10 mouse cellular contexts compared by ENCODE assay signal in the genomic region with DNA sequence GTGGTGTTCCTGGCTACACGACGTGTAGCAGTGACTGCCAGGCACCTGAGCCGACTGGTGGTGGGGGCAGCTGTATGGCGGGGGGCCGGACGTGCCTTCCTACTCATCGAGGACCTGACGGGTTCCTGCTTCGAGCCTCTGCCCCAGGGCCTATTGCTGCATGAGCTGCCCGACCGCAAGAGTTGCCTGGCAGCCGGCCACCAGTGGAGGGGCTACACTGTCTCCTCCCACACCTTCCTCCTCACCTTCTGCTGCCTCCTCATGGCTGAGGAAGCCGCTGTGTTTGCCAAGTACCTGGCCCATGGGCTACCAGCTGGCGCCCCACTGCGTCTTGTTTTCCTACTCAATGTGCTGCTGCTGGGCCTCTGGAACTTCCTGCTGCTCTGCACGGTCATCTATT. TPM values are rescaled to one million over a fixed set of nuclear protein-coding genes. Genes with fewer than 3 reads are reported as not detected.
A peak's percentile ranks its signal among the peaks of the same experiment; 100 is the strongest.
DNase-seq lines count a peak whose midpoint lies in the region; ATAC-seq and TF ChIP-seq lines count a peak whose summit lies in the region.
"Had no signal": no experiment of that assay in that cellular context is flagged by ENCODE, and none has a peak within 500 bp of the region (broad histone marks: within the 10 kb centered on the region; RNA-seq: fewer than 3 reads in every experiment).

No protein-coding gene starts in this region.

- H3K9me3 ChIP-seq in E14TG2a.4 (ENCODE audit: low read length) = no peaks in the 10 kb centered on the region
- no peaks in the 10 kb centered on the region for H3K9me3 ChIP-seq in midbrain, embryonic 15.5 days

- no peaks in the 10 kb centered on the region for H3K36me3 ChIP-seq in heart, adult 2 months (ENCODE audit: control insufficient read depth, insufficient read depth, low read length)
- peaks cover 17% of the 10 kb centered on the region for H3K36me3 ChIP-seq in E14TG2a.4 (ENCODE audit: insufficient read depth, low read length)
- H3K36me3 ChIP-seq in midbrain, embryonic 15.5 days (replicated peaks) = peaks cover 9% of the 10 kb centered on the region; the same call in 1 of the 2 replicates

- no peak overlapping the region for H3K4me2 ChIP-seq in midbrain, embryonic 15.5 days

- H3K4me1 ChIP-seq in heart, adult 2 months (ENCODE audit: control insufficient read depth, insufficient read depth, low read length) = peaks cover 3% of the 10 kb centered on the region; the same call in 1 of the 2 replicates
- H3K4me1 ChIP-seq in E14TG2a.4 (replicated peaks; ENCODE audit: low read depth, low read length) = peaks cover 55% of the 10 kb centered on the region
- peaks cover 5% of the 10 kb centered on the region for H3K4me1 ChIP-seq in lung, adult 2 months (ENCODE audit: control insufficient read depth, insufficient read depth, low read length)
- peaks cover 20% of the 10 kb centered on the region for H3K4me1 ChIP-seq in midbrain, embryonic 15.5 days

- intact Hi-C loops in heart, adult 2 months (cut with DNase I) = no loop called here
- intact Hi-C loops in heart, postnatal 25 days (cut with DNase I) = no loop called here

- no peak for TF ChIP-seq POLR2A in heart, adult 2 months (IDR thresholded peaks at IDR 0.05; ENCODE audit: insufficient read depth, low read depth, low read length)
- TF ChIP-seq POLR2A in lung, adult 2 months (IDR thresholded peaks at IDR 0.05; ENCODE audit: borderline replicate concordance, extremely low read depth, low read depth, low read length) = no peak

- TF ChIP-seq CTCF in heart, adult 2 months (IDR thresholded peaks at IDR 0.05) = no peak
- no peak for TF ChIP-seq CTCF in E14TG2a.4 (conservative IDR thresholded peaks at IDR 0.05; ENCODE audit: low read length)
- TF ChIP-seq CTCF in lung, adult 2 months (IDR thresholded peaks at IDR 0.05; ENCODE audit: insufficient read depth, low read length) = no peak

- peak; percentile 35 for ATAC-seq in granulocyte monocyte progenitor cell, adult 5-6 weeks (replicated peaks; ENCODE audit: poor library complexity, severe bottlenecking)
- no peak for ATAC-seq in midbrain, embryonic 15.5 days (replicated peaks)
- ATAC-seq in megakaryocyte-erythroid progenitor cell, adult 5-6 weeks (replicated peaks; ENCODE audit: low FRiP score, low TSS enrichment, poor library complexity, severe bottlenecking) = no peak

- no peak for TF ChIP-seq EP300 in heart, adult 2 months (IDR thresholded peaks at IDR 0.05; ENCODE audit: insufficient read depth, low read depth, low read length)

- peak overlapping the region; percentile 68 for H3K9ac ChIP-seq in heart, adult 2 months (ENCODE audit: low read depth, low read length)
- no peak overlapping the region for H3K9ac ChIP-seq in midbrain, embryonic 15.5 days

- DNase-seq in heart, adult 2 months = peak in 1 of 2 experiments; percentile 45
- DNase-seq in heart, postnatal 25 days (ENCODE audit: low spot score) = no peak
- DNase-seq in lung, adult 2 months = peak; percentile 56
- no peak for DNase-seq in urinary bladder, adult 18-20 months (ENCODE audit: low spot score in 2 of 2)

- 59% methylated on average over 16 of the region's 16 CpGs for WGBS in heart, adult 2 months
- WGBS in lung, adult 2 months = 59% methylated on average over 16 of the region's 16 CpGs
- 86% methylated on average over 16 of the region's 16 CpGs for WGBS in midbrain, embryonic 15.5 days

- H3K4me3 ChIP-seq in heart, adult 2 months = peak overlapping the region; percentile 25
- peak overlapping the region; percentile 61 for H3K4me3 ChIP-seq in E14TG2a.4 (replicated peaks; ENCODE audit: low read length)
- H3K4me3 ChIP-seq in lung, adult 2 months (replicated peaks; ENCODE audit: extremely low read depth, low read depth, low read length) = no peak overlapping the region
- no peak overlapping the region for H3K4me3 ChIP-seq in midbrain, embryonic 15.5 days

- H3K79me2 ChIP-seq in heart, adult 2 months (replicated peaks; ENCODE audit: control insufficient read depth, insufficient read depth, low read length) = 0 out of 2 replicates have a peak, but pooled peaks cover 4% of the 10 kb centered on the region

- H3K27me3 ChIP-seq in heart, adult 2 months (ENCODE audit: control insufficient read depth, insufficient read depth, low read length) = no peaks in the 10 kb centered on the region
- H3K27me3 ChIP-seq in E14TG2a.4 (ENCODE audit: insufficient read depth, low read length) = no peaks in the 10 kb centered on the region
- H3K27me3 ChIP-seq in midbrain, embryonic 15.5 days (replicated peaks) = no peaks in the 10 kb centered on the region

- H3K27ac ChIP-seq in heart, adult 2 months = peak overlapping the region; percentile 92
- no peak overlapping the region for H3K27ac ChIP-seq in midbrain, embryonic 15.5 days

RNA-seq across cellular contexts. Expression of a gene that starts 1.0 kb away (rescaled TPM):
- total RNA-seq in heart, adult 2 months (2021) = 100 to 1,000 TPM; 165 to 187 TPM
- polyA plus RNA-seq in heart, adult 2 months (2012; rRNA removed) = 323 and 403 TPM in 2 replicates
- total RNA-seq in heart, postnatal 25 days (2021) = 100 to 1,000 TPM; 192 to 214 TPM
- total RNA-seq in granulocyte monocyte progenitor cell, adult 5-6 weeks (2014; fragmentation: Nextera tagmentation) = not detected in 2 replicates
- 2.4 TPM in 1 of 2 replicates, not detected in the other for total RNA-seq in granulocyte monocyte progenitor cell, adult 5-6 weeks (2017)
- polyA plus RNA-seq in lung, adult 2 months (2012; rRNA removed) = 5.1 and 17.5 TPM in 2 replicates
- polyA plus RNA-seq in midbrain, embryonic 15.5 days (2015; fragmentation: Nextera tagmentation; extraction: Ambion mirVana) = 0.23 TPM in 1 of 2 replicates, not detected in the other
- not detected in 2 replicates for total RNA-seq in megakaryocyte-erythroid progenitor cell, adult 5-6 weeks (2014; fragmentation: Nextera tagmentation)
- total RNA-seq in megakaryocyte-erythroid progenitor cell, adult 5-6 weeks (2017) = not detected in 2 replicates
- total RNA-seq: layer of hippocampus, postnatal 14 days; monocyte, adult 5-6 weeks had no signal

RNA-seq across cellular contexts. Expression of a gene that starts 1.5 kb away (rescaled TPM):
- total RNA-seq in heart, adult 2 months (2021) = 100 to 1,000 TPM; 231 to 264 TPM
- polyA plus RNA-seq in heart, adult 2 months (2012; rRNA removed) = 101 and 118 TPM in 2 replicates
- total RNA-seq in heart, postnatal 25 days (2021) = 100 to 1,000 TPM; 249 to 283 TPM
- total RNA-seq in granulocyte monocyte progenitor cell, adult 5-6 weeks (2014; fragmentation: Nextera tagmentation) = 534 and 592 TPM in 2 replicates
- 280 and 325 TPM in 2 replicates for total RNA-seq in granulocyte monocyte progenitor cell, adult 5-6 weeks (2017)
- polyA plus RNA-seq in lung, adult 2 months (2012; rRNA removed) = 82.8 and 98.6 TPM in 2 replicates
- 215 and 217 TPM in 2 replicates for polyA plus RNA-seq in midbrain, embryonic 15.5 days (2015; fragmentation: Nextera tagmentation; extraction: Ambion mirVana)
- 311 and 359 TPM in 2 replicates for total RNA-seq in megakaryocyte-erythroid progenitor cell, adult 5-6 weeks (2014; fragmentation: Nextera tagmentation)
- total RNA-seq in megakaryocyte-erythroid progenitor cell, adult 5-6 weeks (2017) = 249 and 300 TPM in 2 replicates

RNA-seq across cellular contexts. Expression of a gene that starts 8.7 kb away (rescaled TPM):
- total RNA-seq in heart, adult 2 months (2021) = 10 to 100 TPM; 58.4 to 61.1 TPM
- 52.9 and 54.2 TPM in 2 replicates for polyA plus RNA-seq in heart, adult 2 months (2012; rRNA removed)
- total RNA-seq in heart, postnatal 25 days (2021) = 10 to 100 TPM; 56.0 to 58.1 TPM
- 0.85 TPM in 1 of 2 replicates, not detected in the other for total RNA-seq in granulocyte monocyte progenitor cell, adult 5-6 weeks (2014; fragmentation: Nextera tagmentation)
- total RNA-seq in granulocyte monocyte progenitor cell, adult 5-6 weeks (2017) = 2.1 and 5.1 TPM in 2 replicates
- 20.7 and 20.8 TPM in 2 replicates for polyA plus RNA-seq in lung, adult 2 months (2012; rRNA removed)
- polyA plus RNA-seq in midbrain, embryonic 15.5 days (2015; fragmentation: Nextera tagmentation; extraction: Ambion mirVana) = 29.3 and 32.9 TPM in 2 replicates
- total RNA-seq in megakaryocyte-erythroid progenitor cell, adult 5-6 weeks (2014; fragmentation: Nextera tagmentation) = 37.3 and 44.8 TPM in 2 replicates
- total RNA-seq in megakaryocyte-erythroid progenitor cell, adult 5-6 weeks (2017) = 22.7 and 26.7 TPM in 2 replicates

RNA-seq across cellular contexts. Expression of a gene that starts 14.5 kb away (rescaled TPM):
- total RNA-seq in heart, adult 2 months (2021) = 100 to 1,000 TPM; 119 to 120 TPM
- polyA plus RNA-seq in heart, adult 2 months (2012; rRNA removed) = 37.3 and 56.7 TPM in 2 replicates
- 100 to 1,000 TPM in 1 of 2 experiments, 10 to 100 TPM in 1; 93.4 to 101 TPM for total RNA-seq in heart, postnatal 25 days (2021)
- 330 and 352 TPM in 2 replicates for total RNA-seq in granulocyte monocyte progenitor cell, adult 5-6 weeks (2014; fragmentation: Nextera tagmentation)
- total RNA-seq in granulocyte monocyte progenitor cell, adult 5-6 weeks (2017) = 225 and 247 TPM in 2 replicates
- 45.0 and 60.5 TPM in 2 replicates for polyA plus RNA-seq in lung, adult 2 months (2012; rRNA removed)
- 150 and 184 TPM in 2 replicates for polyA plus RNA-seq in midbrain, embryonic 15.5 days (2015; fragmentation: Nextera tagmentation; extraction: Ambion mirVana)
- total RNA-seq in megakaryocyte-erythroid progenitor cell, adult 5-6 weeks (2014; fragmentation: Nextera tagmentation) = 190 and 268 TPM in 2 replicates
- 208 and 351 TPM in 2 replicates for total RNA-seq in megakaryocyte-erythroid progenitor cell, adult 5-6 weeks (2017)

RNA-seq across cellular contexts. Expression of a gene that starts 15.1 kb away (rescaled TPM):
- total RNA-seq in heart, adult 2 months (2021) = 10 to 100 TPM; 27.5 to 30.9 TPM
- 19.7 and 24.3 TPM in 2 replicates for polyA plus RNA-seq in heart, adult 2 months (2012; rRNA removed)
- 10 to 100 TPM; 25.7 to 31.3 TPM for total RNA-seq in heart, postnatal 25 days (2021)
- 20.1 and 21.9 TPM in 2 replicates for total RNA-seq in granulocyte monocyte progenitor cell, adult 5-6 weeks (2014; fragmentation: Nextera tagmentation)
- 9.1 and 19.8 TPM in 2 replicates for total RNA-seq in granulocyte monocyte progenitor cell, adult 5-6 weeks (2017)
- 37.7 and 42.8 TPM in 2 replicates for polyA plus RNA-seq in lung, adult 2 months (2012; rRNA removed)
- 23.0 and 24.2 TPM in 2 replicates for polyA plus RNA-seq in midbrain, embryonic 15.5 days (2015; fragmentation: Nextera tagmentation; extraction: Ambion mirVana)
- total RNA-seq in megakaryocyte-erythroid progenitor cell, adult 5-6 weeks (2014; fragmentation: Nextera tagmentation) = 35.8 and 47.0 TPM in 2 replicates
- total RNA-seq in megakaryocyte-erythroid progenitor cell, adult 5-6 weeks (2017) = 23.8 and 46.4 TPM in 2 replicates

Comparison
In these comparisons a context has a peak if more than half of its experiments do, and no peak if none do; other contexts are left out.
1. H3K4me3 ChIP-seq: peak in heart, adult 2 months (single experiment) and E14TG2a.4 (single experiment); none in lung, adult 2 months (single experiment) and midbrain, embryonic 15.5 days (single experiment).
2. RNA of a gene that starts 1.0 kb away (total RNA-seq): 192 to 214 TPM in heart, postnatal 25 days and 165 to 187 TPM in heart, adult 2 months; 2.4 TPM in granulocyte monocyte progenitor cell, adult 5-6 weeks and not detected in megakaryocyte-erythroid progenitor cell, adult 5-6 weeks; every median in the first group is over 10 times any median in the second.